Mouse (Mus musculus): ENCODE results near the gene Rasgrp4. TPM values are rescaled to one million over a fixed set of nuclear protein-coding genes. Genes with fewer than 3 reads are reported as not detected.
"Not testable (repeated sequence)": the region's sequence is repeated elsewhere in the genome, so short reads cannot be mapped to it uniquely, and the experiment has no call there.

Rasgrp4 gene
- polyA plus RNA-seq, 1 experiment: 1.5 TPM

- Histone ChIP-seq H3K27me3 (ENCODE audit: control insufficient read depth, insufficient read depth, low read length) (no peaks in the 10 kb centered on the region), H3K4me3 (replicated peaks; ENCODE audit: insufficient read depth, low read depth, low read length) (no peak overlapping the region), H3K4me1 (ENCODE audit: control insufficient read depth, insufficient read depth, low read length) (peaks cover 11% of the 10 kb centered on the region; the same call in 1 of the 2 replicates), H3K27ac (ENCODE audit: insufficient read depth, low read length) (no peak overlapping the region)
- no peak for TF ChIP-seq POLR2A (IDR thresholded peaks at IDR 0.05; ENCODE audit: borderline replicate concordance, insufficient read depth, low read length)
- TF ChIP-seq CTCF (IDR thresholded peaks at IDR 0.05; ENCODE audit: borderline replicate concordance, insufficient read depth, low read depth, low read length): no peak
- DNase-seq: no peak
- 42% methylated on average over 32 of the region's 32 CpGs for WGBS
These were observed 37.9 kb downstream of the Rasgrp4 start for GRCm38 (mm10) chr7:29172390-29173016.

- Histone ChIP-seq H3K27ac (ENCODE audit: insufficient read depth, low read length) (no peak overlapping the region), H3K4me3 (replicated peaks; ENCODE audit: insufficient read depth, low read depth, low read length) (no peak overlapping the region), H3K4me1 (ENCODE audit: control insufficient read depth, insufficient read depth, low read length) (peaks cover 7% of the 10 kb centered on the region), H3K27me3 (ENCODE audit: control insufficient read depth, insufficient read depth, low read length) (no peaks in the 10 kb centered on the region)
- TF ChIP-seq POLR2A (IDR thresholded peaks at IDR 0.05; ENCODE audit: borderline replicate concordance, insufficient read depth, low read length): no peak
- no peak for TF ChIP-seq CTCF (IDR thresholded peaks at IDR 0.05; ENCODE audit: borderline replicate concordance, insufficient read depth, low read depth, low read length)
- 87% methylated on average over 4 of the region's 4 CpGs for WGBS
- DNase-seq: no peak
These were observed 43.5 kb downstream of the Rasgrp4 start for GRCm38 (mm10) chr7:29178106-29178505.

GRCm38 (mm10) chr7:29179323-29179722, 44.7 kb downstream of the Rasgrp4 start:
- TF ChIP-seq POLR2A (IDR thresholded peaks at IDR 0.05; ENCODE audit: borderline replicate concordance, insufficient read depth, low read length) (no peak), CTCF (IDR thresholded peaks at IDR 0.05; ENCODE audit: borderline replicate concordance, insufficient read depth, low read depth, low read length) (no peak)
- DNase-seq: no peak
- Histone ChIP-seq H3K4me1 (ENCODE audit: control insufficient read depth, insufficient read depth, low read length) (peaks cover 7% of the 10 kb centered on the region), H3K4me3 (replicated peaks; ENCODE audit: insufficient read depth, low read depth, low read length) (peak overlapping the region; percentile 50), H3K27ac (ENCODE audit: insufficient read depth, low read length) (no peak overlapping the region), H3K27me3 (ENCODE audit: control insufficient read depth, insufficient read depth, low read length) (no peaks in the 10 kb centered on the region)
- WGBS: 43% methylated on average over 7 of the region's 7 CpGs

GRCm38 (mm10) chr7:29180077-29180853, 45.6 kb downstream of the Rasgrp4 start, which contains the start of gene Psmd8:
Psmd8 (minus strand) TSS chr7:29180701.
- under 1% methylated on average over 62 of the region's 62 CpGs for WGBS
- peak within 1 kb of the TSS; percentile 74 for H3K4me3 ChIP-seq (replicated peaks; ENCODE audit: insufficient read depth, low read depth, low read length)
- peak within 1 kb of the TSS; percentile 21; the same call in 1 of the 2 replicates for H3K27ac ChIP-seq (ENCODE audit: insufficient read depth, low read length)

GRCm38 (mm10) chr7:29180854-29181236, 46.2 kb downstream of the Rasgrp4 start:
- WGBS: 38% methylated on average over 5 of the region's 5 CpGs
- Histone ChIP-seq H3K27ac (ENCODE audit: insufficient read depth, low read length) (no peak overlapping the region), H3K4me3 (replicated peaks; ENCODE audit: insufficient read depth, low read depth, low read length) (peak overlapping the region; percentile 32), H3K27me3 (ENCODE audit: control insufficient read depth, insufficient read depth, low read length) (no peaks in the 10 kb centered on the region), H3K4me1 (ENCODE audit: control insufficient read depth, insufficient read depth, low read length) (peaks cover 7% of the 10 kb centered on the region)
- DNase-seq: no peak
- no peak for TF ChIP-seq CTCF (IDR thresholded peaks at IDR 0.05; ENCODE audit: borderline replicate concordance, insufficient read depth, low read depth, low read length)
- no peak for TF ChIP-seq POLR2A (IDR thresholded peaks at IDR 0.05; ENCODE audit: borderline replicate concordance, insufficient read depth, low read length)

More at GRCm38 (mm10) chr7:29180077-29180853, 45.6 kb downstream of the Rasgrp4 start, which contains the start of gene Psmd8:
- H3K27me3 ChIP-seq (ENCODE audit: control insufficient read depth, insufficient read depth, low read length): no peaks in the 10 kb centered on the region
- H3K4me1 ChIP-seq (ENCODE audit: control insufficient read depth, insufficient read depth, low read length): peaks cover 7% of the 10 kb centered on the region
- peak; percentile 94 to 99 for DNase-seq
- TF ChIP-seq POLR2A (IDR thresholded peaks at IDR 0.05; ENCODE audit: borderline replicate concordance, insufficient read depth, low read length): peak; percentile 91
- TF ChIP-seq CTCF (IDR thresholded peaks at IDR 0.05; ENCODE audit: borderline replicate concordance, insufficient read depth, low read depth, low read length): peak; percentile 56; the same call in 1 of the 2 replicates

- not testable (repeated sequence) for H3K4me3 ChIP-seq (replicated peaks; ENCODE audit: insufficient read depth, low read depth, low read length); H3K4me1 ChIP-seq (ENCODE audit: control insufficient read depth, insufficient read depth, low read length); DNase-seq; H3K27me3 ChIP-seq (ENCODE audit: control insufficient read depth, insufficient read depth, low read length); H3K27ac ChIP-seq (ENCODE audit: insufficient read depth, low read length)
- WGBS: 81% methylated on average over 4 of the region's 4 CpGs
These were observed 46.7 kb downstream of the Rasgrp4 start for GRCm38 (mm10) chr7:29181323-29181722.

GRCm38 (mm10) chr7:29194230-29194629, 59.6 kb downstream of the Rasgrp4 start:
- 93% methylated on average over 1 of the region's 1 CpGs for WGBS
- not testable (repeated sequence) for H3K27ac ChIP-seq (ENCODE audit: insufficient read depth, low read length)

GRCm38 (mm10) chr7:29202577-29202976, 67.9 kb downstream of the Rasgrp4 start:
- WGBS: 81% methylated on average over 6 of the region's 6 CpGs
- DNase-seq: no peak
- Histone ChIP-seq H3K4me3 (replicated peaks; ENCODE audit: insufficient read depth, low read depth, low read length) (no peak overlapping the region), H3K27me3 (ENCODE audit: control insufficient read depth, insufficient read depth, low read length) (no peaks in the 10 kb centered on the region), H3K27ac (ENCODE audit: insufficient read depth, low read length) (no peak overlapping the region), H3K4me1 (ENCODE audit: control insufficient read depth, insufficient read depth, low read length) (no peaks in the 10 kb centered on the region)
- no peak for TF ChIP-seq POLR2A (IDR thresholded peaks at IDR 0.05; ENCODE audit: borderline replicate concordance, insufficient read depth, low read length)
- no peak for TF ChIP-seq CTCF (IDR thresholded peaks at IDR 0.05; ENCODE audit: borderline replicate concordance, insufficient read depth, low read depth, low read length)

More at GRCm38 (mm10) chr7:29194230-29194629, 59.6 kb downstream of the Rasgrp4 start:
- not testable (repeated sequence) for H3K4me1 ChIP-seq (ENCODE audit: control insufficient read depth, insufficient read depth, low read length); H3K4me3 ChIP-seq (replicated peaks; ENCODE audit: insufficient read depth, low read depth, low read length); H3K27me3 ChIP-seq (ENCODE audit: control insufficient read depth, insufficient read depth, low read length); DNase-seq

Other genes starting within 250 kb of the Rasgrp4 start
- gene Actn4, start 172.5 kb upstream of the Rasgrp4 start, polyA plus RNA-seq (2012; rRNA removed): 129 and 135 TPM in 2 replicates
- gene Eif3k, start 153.0 kb upstream of the Rasgrp4 start, polyA plus RNA-seq (2012; rRNA removed): 322 and 331 TPM in 2 replicates
- gene Map4k1, start 152.8 kb upstream of the Rasgrp4 start, polyA plus RNA-seq (2012; rRNA removed): 1.2 and 1.3 TPM in 2 replicates
- 9.5 and 12.1 TPM in 2 replicates for gene Ryr1, start 9.7 kb upstream of the Rasgrp4 start, polyA plus RNA-seq (2012; rRNA removed)
- gene Fam98c, start 21.4 kb downstream of the Rasgrp4 start, polyA plus RNA-seq (2012; rRNA removed): 76.2 and 81.4 TPM in 2 replicates
- gene Ggn, start 35.4 kb downstream of the Rasgrp4 start, polyA plus RNA-seq (2012; rRNA removed): 0.86 and 1.1 TPM in 2 replicates
- 22.5 and 25.4 TPM in 2 replicates for gene Spred3, start 35.6 kb downstream of the Rasgrp4 start, polyA plus RNA-seq (2012; rRNA removed)
- 239 and 249 TPM in 2 replicates for gene Psmd8, start 45.9 kb downstream of the Rasgrp4 start, polyA plus RNA-seq (2012; rRNA removed)
- gene Catsperg1, start 79.2 kb downstream of the Rasgrp4 start, polyA plus RNA-seq (2012; rRNA removed): 1.0 and 1.2 TPM in 2 replicates
- gene Kcnk6, start 97.7 kb downstream of the Rasgrp4 start, polyA plus RNA-seq (2012; rRNA removed): 0.57 and 0.62 TPM in 2 replicates
- 131 and 143 TPM in 2 replicates for gene Yif1b, start 103.5 kb downstream of the Rasgrp4 start, polyA plus RNA-seq (2012; rRNA removed)
- 0.38 and 0.48 TPM in 2 replicates for gene 2200002D01Rik, start 113.6 kb downstream of the Rasgrp4 start, polyA plus RNA-seq (2012; rRNA removed)
- 46.2 and 54.9 TPM in 2 replicates for gene Spint2, start 147.1 kb downstream of the Rasgrp4 start, polyA plus RNA-seq (2012; rRNA removed)
- 81.8 and 99.7 TPM in 2 replicates for gene Ppp1r14a, start 154.5 kb downstream of the Rasgrp4 start, polyA plus RNA-seq (2012; rRNA removed)
- 28.3 and 29.8 TPM in 2 replicates for gene Dpf1, start 169.1 kb downstream of the Rasgrp4 start, polyA plus RNA-seq (2012; rRNA removed)

All from cerebellum, adult 2 months (tissue).